Mouse (Mus musculus): ENCODE results near the gene Upp2.

The Upp2 gene

DNA sequence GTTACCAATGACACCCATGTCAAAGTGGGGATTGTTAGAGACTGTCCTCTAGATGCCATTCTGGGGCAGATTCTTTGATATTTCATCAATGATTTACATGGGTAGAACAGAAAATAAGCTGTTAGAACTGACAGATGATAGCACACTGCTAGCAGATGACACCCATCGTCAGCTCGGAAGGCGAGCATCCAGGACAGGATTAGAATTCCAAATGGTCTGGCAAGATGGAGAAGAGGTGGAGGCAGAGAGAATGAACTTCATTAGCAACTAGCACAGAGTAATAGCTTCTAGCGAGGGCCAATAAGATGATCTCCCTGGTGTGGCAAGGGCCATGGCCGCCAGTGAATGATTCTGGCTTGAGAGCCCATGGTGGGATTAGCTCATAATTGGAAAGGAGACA is 48.7 kb downstream of the Upp2 start:
- no peak for DNase-seq (ENCODE audit: low spot score in 2 of 2)

DNA sequence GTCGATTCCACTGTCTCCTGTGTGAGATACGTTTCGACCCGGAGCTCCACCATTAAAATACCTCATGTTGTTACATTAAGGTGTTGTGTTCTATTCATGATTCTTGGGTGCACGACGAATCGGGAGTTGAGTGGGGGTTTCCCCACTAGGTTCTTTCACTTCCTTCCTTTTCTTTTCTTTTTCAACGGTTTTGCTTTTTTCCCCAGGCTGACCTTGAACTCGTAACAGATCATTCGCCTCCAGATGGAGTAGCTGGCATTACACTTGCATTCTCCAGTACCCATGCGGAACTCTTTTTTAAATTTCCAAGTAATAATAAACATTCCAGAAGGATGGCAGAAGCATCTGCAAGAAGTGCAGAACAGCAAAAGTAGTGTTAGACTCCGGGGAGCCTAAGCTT is 58.1 kb downstream of the Upp2 start:
- DNase-seq (ENCODE audit: low spot score in 2 of 2) = no peak

DNA sequence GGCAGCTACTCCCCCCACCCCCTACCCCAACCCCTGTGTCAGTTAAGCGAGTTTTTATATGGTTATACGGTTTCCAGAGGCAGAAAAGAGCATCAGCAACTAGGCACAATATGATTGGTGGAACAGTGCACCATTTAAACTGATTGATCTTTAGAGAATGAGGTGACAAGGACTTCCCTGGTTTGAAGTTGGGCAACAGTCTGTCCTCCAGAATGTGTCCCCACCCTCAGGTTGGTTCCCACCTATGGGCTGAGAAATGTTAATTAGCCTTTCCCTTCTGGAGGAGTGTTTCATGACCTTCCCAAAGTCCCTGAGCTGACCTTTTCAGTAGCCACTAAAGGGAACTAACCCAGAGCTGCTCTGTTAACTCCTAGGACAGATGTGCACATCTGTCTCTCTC is 58.6 kb downstream of the Upp2 start:
- DNase-seq (ENCODE audit: low spot score in 2 of 2) = no peak

DNA sequence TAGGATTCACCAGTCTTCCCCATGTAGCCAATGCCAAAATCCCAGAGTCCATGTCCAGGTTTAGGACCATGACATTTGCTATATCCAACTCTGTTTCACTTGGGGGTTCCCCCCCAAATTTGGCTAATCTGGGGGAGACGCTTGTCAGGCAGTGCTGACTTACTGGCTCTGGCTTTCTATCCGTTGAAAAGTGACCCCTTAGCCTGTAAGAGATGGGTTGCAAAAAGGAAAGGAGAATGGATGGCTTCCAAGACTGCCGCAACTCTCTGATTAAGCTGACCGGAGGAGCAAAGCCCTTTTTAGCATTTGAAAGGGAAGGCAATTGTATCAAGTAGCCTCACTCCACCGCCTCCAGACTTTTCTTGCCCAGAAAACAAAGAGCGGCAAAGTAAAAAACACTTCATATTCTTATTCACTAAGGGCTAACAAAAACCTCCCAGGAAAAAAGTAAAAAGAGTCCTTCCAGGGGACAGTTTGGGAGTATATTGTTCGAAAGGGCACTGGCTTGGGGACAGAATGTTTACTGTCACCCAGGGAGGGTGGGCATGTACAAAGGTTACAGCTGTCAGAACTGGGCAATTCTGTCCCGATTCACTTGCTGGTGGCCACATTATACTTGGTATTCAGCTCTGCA is 59.2 kb downstream of the Upp2 start:
- no peak for DNase-seq (ENCODE audit: low spot score in 2 of 2)

DNA sequence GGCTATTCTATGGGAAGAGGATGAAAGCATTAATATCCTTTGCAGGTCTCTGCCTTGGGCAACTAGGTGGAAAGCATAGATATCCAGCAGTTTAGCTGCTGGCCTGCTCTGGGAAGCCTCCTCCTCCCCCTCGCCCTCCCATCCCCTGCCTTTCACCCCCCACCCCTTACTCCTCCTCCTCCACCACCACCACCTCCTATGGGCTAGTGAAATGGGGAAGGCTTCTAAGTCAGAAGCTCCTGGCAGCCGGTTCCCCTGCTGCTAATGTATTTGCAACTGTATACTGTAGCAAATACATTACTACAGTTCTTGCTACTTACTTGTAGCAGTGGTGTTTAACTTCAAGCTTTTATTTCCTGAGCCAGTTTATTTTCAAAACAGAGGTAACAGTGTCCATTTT is 60.9 kb downstream of the Upp2 start:
- no peak for DNase-seq (ENCODE audit: low spot score in 2 of 2)

DNA sequence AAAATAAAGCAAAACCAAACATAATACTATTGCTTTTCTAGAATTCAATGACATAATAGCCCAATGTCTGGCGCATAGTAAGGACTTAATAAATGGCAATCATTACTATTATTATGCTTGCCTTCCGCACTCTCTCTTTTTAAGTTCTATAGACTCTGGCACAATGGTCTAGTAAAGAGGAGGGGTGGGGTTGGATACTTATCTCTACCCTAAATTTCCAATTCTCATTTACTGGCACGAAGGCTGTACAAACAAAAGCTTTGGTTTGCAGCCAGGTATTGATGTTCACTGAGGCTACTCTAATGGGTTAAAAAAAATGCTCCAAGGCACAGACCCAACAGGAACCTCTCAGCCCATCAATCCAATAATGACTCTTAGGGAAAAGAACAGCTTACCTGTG is 61.9 kb downstream of the Upp2 start:
- DNase-seq (ENCODE audit: low spot score in 2 of 2) = no peak

DNA sequence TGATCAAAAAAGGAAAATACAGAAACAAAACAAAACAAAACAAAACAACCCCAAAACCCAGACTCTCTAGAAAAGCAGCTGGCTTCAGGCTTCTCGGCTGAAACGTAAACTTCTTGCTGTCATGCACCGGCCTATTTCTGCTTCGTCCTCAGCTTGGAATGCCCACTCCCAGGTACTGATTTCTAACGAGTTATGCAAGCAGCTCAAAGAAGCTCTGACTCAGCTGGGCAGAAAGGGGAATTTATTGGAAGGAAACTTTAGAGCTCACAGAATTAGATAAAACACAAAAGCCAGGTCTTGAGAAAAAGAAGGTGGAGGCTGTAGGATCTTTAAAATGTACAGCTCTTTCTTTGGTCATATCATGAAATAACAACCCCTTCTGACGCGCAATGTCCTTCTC is 62.3 kb downstream of the Upp2 start:
- DNase-seq (ENCODE audit: low spot score in 2 of 2) = no peak

DNA sequence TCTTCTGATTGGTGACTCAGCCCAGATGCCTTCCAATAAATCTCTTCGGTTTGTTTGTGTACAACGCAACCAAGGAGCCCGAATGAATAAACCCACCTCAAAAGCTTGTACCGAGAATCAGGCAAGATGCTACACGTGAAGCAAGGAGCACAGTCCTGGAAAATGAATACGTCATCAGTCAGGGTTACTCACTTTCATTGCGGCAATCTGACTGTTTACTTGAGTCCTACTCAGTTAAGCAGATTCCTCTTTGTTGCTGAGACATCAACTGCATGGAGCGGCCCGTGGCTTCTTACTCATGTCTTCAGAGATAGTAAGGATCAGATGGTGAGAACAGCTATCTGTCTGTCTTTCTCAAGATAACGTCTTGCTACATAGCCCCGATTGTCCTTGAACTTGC is 66.7 kb downstream of the Upp2 start:
- no peak for DNase-seq (ENCODE audit: low spot score in 2 of 2)

DNA sequence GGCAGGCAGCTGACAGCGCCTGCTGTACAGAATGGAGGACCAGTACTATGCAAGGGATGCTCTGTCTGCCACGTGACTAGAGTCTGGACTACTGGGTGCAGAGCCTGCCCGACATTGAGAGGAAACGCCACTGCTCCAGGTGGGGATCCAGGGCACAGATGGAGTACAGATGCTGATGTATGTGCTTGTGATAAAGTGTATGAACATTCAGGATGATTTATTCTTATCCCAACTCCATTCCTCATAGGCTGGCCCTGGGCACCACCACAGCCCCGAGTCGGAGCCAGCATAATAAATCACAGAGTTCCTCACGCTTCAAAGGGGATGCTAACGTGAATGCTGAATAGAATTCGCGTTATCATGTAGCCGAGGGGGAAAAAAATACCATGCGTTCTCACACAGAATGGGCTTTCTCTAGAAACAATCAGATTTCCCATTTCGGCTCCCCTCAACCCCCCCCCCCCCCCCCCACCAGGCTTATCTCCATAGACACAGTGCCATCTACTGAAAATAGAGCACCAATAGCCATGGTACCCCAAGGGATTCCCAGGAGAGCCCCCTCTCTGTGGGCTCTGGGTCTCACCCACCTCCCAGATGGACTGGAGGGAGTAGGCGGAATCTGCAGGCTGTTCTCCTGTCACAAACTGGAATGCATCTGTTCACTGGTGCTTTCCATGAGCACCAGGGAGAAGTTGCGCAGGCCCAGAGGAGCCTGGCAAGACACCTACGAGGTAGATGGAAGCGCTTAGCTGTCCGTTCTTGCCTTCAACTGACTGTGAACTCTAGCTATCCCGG is 74.9 kb downstream of the Upp2 start:
- no peak for DNase-seq (ENCODE audit: low spot score in 2 of 2)

DNA sequence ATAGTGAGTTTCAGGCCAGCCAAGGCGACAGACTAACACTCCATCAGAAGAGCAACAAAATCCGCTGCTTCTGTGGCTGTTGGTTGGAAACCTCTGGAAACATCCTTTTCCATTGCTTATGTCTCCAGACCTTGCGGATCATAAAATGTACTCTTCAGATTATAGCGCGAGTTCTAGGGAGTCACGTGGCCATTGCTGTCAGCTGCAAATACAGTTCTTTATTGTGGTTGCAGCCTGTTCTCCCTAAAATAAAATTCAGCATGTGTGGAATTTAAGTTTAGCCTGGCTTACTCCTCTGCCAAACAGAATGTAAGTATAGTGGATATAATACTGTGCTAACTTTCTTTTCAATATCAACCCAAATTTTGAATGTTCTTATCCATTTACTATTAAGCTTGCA is 78.6 kb downstream of the Upp2 start:
- no peak for DNase-seq (ENCODE audit: low spot score in 2 of 2)

DNA sequence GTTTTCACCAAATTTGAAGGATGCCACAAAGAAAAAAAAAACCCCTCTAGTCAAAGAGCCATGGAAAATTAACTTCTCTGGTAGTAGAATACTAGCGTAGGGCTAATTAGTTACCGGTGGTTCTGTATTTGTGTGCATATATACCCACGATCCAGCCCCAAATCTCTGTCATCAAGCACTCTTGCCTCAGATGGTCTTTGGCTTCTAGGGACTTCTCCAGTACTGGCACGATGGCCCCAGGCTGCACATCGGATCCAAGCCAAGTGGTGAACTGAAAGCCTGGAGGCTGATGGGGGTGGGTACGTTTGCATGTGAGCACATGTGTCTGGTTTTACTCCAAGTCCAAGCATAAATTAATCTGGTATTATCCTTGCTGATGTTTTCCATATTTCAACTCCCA is 88.1 kb downstream of the Upp2 start:
- no peak for DNase-seq (ENCODE audit: low spot score in 2 of 2)

DNA sequence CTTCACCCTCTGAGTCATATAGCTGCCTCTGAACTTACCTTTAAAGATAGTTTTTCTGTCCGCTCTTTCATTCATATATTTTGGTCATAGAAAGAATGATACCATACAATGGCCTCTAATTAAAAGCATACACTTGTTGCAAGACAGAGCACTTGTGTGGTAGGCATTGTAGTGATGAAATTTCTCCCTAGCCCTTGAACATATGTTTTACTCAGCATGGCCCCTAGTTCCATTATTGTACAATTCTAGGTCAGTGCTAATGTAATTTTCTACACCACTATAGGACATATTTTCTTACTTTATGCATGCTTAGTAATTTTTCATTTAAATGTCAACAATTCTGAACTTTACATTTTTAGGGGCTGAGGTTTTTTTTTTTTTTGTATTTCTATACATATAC is 89.9 kb downstream of the Upp2 start:
- no peak for DNase-seq (ENCODE audit: low spot score in 2 of 2)

DNA sequence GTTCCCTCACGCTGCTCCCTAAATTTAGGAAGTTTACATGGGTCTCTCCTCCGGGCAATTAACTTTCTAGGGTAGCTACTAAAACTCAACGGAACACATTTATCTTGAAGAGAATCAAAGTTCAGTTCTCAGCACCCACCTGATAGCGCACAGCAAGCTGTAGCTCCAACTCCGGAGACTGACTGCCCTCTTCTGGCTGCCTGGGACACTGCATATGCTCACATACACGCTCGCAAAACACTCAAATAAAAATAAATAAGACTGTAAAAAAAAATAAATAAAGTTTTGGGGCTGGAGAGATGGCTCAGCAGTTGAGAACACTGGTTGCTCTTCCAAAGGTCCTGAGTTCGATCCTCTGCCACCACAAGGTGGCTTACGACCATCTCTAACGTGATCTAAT is 90.8 kb downstream of the Upp2 start:
- no peak for DNase-seq (ENCODE audit: low spot score in 2 of 2)

DNA sequence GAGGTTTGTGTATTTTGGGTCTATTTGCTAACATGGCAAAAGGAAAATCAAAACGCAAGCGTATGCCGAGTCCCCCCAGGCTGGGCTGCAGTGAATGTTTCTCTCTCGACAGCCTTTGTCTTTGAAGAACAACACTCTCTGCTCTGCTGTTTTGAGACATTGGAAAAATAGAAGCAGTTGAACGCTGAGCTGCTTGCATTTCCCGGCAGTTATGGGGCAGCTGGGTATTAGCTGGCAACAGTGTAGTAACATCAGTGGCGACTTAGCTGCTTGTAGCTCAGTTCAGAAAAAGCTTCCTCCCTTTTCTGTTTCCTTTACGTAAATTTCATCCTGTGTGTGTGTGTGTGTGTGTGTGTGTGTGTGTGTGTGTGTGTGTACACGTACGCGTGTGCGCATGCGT is 93.5 kb downstream of the Upp2 start:
- no peak for DNase-seq (ENCODE audit: low spot score in 2 of 2)

DNA sequence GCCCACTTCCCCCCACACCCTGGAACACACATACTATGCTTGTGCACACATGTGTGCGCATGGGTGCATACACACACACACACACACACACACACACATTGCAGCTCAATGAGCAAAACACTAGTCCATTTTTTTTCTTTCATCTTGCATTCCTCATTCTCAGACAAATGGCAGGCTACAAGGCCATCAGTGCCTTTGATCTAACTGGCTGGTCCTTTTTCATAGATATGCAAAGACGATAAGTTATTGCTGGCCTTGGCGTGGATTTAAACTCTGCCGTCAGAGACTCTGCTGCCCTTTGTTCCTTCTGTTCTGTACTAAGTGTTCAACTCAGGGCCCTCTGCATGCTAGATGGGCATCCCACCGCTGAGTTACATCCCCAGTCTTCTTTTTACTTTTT is 94.0 kb downstream of the Upp2 start:
- DNase-seq (ENCODE audit: low spot score in 2 of 2) = no peak

DNA sequence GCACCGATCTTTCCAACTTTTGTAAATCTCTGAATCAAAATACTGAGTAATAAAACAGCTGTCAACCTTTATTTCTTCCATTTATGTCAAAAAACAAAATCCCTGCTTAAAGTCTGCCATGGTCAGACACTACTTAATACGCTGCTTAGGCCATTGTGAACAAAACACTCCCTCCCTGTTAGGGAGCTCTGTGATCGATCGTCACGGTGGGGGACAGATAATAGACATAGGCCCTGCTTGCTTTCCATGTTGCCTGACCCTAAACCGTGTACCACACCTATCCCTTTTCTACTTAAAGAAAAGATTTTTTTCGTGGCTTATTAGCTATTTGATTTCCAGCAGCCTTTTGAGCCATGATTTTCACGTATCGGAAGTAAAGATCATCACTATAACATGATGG is 95.6 kb downstream of the Upp2 start:
- DNase-seq (ENCODE audit: low spot score in 2 of 2) = no peak

DNA sequence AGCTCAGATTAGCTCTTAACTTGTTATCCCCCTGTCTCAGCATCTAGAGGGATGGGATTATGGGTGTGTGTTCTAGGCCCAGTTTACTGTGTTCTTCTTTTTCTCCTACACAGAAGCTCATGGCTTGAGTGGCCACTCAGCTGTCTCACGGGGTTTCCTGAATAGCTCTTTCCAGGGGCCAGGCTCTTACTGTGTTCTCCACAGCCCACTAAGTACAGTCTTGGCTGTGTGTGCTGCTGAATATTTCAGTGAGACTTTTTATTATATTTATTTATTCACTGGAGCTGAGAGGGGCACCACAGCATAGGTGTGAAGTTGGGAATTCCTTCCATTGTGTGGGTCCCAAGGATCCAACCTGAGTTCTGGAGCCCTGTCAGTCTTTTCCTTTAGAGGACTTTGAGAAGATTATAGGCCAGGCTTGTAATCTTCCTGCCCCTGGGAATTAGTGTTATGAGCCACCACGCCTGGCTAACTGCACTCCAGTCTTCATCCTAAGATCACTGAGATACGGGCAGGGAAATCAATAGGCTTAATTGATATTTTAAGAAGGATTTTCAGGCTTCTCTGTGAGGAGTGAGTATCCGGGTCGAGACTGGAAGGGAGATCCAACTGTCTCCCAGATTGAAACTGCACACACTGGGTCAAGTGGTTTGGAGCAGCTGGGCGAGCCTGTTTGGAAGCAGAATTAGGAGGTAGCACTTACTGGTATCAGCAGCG is 96.5 kb downstream of the Upp2 start:
- DNase-seq (ENCODE audit: low spot score in 2 of 2) = no peak

DNA sequence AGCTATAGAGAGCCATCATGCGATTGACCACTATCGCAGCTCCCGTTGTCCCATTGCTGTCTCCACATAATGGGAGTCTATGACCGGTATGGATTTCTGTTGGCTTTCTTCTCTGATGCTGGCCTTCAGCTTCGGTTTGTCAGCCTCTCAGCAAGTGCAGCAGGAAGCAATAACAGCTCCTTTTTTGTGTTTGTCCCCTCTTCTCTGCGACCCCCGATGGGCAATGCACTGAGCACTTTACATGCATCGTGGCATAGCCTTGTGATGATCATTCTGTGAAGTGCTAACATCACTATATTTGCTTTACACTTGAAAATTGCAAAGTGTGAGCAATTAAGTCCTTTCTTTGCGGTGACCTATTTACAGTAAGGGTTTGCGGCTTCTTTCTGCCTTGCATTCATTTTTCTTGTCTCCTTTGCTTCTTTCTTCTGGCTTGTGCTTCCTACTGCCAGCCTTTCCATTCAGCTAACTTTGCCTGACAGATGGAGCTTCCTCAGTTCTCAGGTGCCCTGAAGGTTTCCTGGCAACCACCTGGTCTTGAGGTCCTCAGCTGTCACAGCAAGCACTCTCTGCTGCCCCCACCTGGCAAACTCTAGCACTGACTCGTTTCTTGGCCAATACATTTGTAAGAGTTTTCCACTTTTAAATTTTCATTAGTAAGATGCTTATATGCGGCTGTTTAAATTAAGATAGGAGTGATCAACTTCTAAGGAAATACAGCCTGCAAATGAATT is 98.2 kb downstream of the Upp2 start:
- DNase-seq (ENCODE audit: low spot score in 2 of 2) = peak in 1 of 2 experiments; percentile 78

DNA sequence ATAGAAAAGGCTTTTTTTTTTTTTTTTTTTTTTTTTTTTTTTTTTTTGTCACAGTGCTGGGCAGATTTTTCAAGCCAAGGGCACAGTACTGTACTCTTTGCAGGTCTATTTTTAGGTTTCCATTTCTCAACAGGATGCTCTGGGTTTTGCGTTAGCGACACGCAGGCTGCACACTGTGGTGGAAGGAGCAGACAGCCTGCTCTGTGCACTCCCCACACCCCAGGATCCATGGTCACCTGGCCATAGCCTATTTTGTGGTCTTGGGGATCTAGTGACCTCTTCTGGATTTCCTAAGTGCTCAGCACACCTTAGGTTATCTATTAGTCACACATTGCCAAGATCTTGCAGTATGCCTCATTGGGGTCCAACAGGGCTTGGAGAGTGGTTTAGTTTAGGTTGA is 100.2 kb downstream of the Upp2 start:
- no peak for DNase-seq (ENCODE audit: low spot score in 2 of 2)

DNA sequence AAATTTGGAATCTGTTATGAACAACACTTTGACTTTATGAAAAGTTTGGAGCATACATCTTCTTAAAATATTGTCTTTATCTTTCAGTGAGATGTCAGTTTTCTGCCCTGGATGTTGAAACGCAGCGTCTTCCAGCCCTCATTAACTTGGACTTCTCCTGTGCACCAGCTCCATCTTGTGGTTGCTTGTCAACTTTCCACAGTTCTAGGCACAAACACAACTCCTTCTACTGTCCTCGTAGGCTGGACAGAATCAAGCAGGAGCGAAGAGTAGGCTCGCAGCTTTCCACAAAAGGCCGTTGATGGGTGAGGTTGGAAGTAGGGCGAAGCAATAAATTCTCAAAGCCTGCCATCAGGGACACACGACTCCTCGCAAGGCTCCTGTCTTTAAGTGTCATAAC is 100.9 kb downstream of the Upp2 start:
- DNase-seq (ENCODE audit: low spot score in 2 of 2) = peak in 1 of 2 experiments; percentile 64

DNA sequence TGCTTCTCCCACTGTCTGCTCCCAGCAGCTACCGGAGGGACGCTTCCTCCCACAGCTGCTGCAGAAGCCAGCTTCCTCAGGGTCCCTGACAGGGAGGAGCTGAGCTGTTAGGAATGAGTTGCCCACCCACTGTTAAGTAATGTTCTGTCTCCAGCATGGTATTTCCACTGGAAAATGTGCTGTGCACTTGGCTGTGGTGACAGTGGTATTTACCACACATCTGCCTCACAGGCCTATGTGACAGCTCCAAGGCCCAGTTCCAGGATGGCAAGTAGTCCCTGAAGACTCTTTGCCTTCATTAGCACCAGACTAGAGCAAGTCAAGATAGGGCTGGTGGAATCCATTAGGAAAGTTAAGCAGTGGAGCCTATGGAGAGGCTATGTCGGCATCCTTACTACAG is 102.0 kb downstream of the Upp2 start:
- DNase-seq (ENCODE audit: low spot score in 2 of 2) = no peak

DNA sequence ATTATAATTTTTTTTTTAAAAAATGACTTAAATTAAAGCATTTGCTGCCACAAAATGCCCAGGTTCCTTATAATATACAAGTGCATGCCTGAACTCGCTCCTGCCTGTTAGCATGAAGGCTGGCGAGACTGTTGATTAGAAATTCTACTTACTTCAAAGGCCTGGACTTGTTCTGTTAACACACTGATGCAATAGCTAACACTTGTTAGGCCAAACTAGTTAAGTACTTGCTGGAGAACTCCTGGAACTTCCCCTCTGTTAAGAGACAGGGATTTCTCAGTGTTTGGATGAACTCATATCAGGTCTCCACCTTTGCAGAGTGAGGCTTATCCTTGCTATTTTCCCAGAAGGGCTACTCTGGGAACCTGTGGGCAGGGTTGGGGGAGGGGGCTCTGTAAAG is 105.4 kb downstream of the Upp2 start:
- DNase-seq (ENCODE audit: low spot score in 2 of 2) = no peak
